Mouse (Mus musculus) hindlimb bud, embryonic 11.5 days (tissue): ENCODE measurements around the gene Scnn1g.

ENCODE experiments used
- DNase-seq: peaks from one replicate; pipeline ENCODE4 v3.0.0-alpha.2; 2012; ENCODE audit warnings: low read depth, low spot score; ENCODE audit errors: extremely low spot score

Scnn1g gene

GRCm38 (mm10) chr7:121768983-121769382 is 34.7 kb downstream of the Scnn1g start:
- DNase-seq = no peak

GRCm38 (mm10) chr7:121778553-121778952 is 44.3 kb downstream of the Scnn1g start:
- DNase-seq = no peak

DNA sequence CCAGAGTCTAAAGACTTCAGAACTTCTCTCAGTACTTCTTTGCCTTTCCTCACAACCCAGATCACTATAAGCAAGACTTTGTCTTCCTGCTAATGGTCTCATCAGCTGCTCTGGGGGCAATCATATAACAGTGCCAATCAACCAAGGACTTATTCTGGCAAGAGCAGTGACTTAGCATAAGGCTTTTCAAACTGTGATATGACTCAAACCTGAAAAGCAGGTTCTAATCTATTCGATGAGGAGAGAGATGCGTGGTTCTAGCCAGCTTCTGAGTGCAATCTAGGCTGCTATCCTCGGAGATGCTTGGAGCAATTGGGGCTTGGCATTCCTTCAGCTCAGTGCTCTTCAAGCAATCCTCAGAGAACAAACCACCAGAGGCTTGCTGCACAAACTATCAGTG is 44.7 kb downstream of the Scnn1g start:
- DNase-seq = no peak

- DNase-seq = no peak
Measured at GRCm38 (mm10) chr7:121779409-121779808, 45.1 kb downstream of the Scnn1g start.

DNA sequence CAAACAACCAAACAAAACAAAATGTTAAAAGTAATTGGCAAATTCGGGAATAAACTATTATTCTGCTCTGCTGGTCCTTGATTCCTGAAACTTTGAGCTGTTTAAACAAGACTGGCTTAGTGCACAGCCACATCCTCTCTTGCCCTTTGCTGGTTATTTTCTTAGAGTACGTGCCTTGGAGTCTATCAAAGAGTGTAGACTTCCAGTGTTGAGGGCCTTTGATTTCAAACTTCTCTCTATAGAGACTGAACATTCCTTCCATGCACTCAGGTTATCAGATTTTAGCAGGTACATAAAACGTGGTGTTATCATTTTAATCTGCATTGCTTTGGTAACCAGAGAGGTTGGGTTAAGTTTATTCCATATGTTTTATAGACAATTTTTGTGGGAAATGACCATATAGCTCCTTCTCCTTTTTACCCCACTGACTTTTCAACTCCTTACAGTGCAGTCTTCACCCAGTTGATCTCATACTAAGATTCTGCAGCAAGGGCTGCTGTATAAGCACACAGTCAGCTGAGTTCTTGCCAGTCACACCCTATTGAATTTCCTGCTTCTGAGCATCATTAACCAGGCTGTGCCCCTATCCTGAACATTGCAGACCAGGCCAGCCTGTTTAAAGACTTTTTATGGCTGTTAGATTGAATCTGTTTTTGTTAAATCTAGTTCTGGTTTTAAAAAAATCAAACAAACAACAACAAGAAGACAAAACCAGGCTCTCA is 48.1 kb downstream of the Scnn1g start:
- DNase-seq = no peak

DNA sequence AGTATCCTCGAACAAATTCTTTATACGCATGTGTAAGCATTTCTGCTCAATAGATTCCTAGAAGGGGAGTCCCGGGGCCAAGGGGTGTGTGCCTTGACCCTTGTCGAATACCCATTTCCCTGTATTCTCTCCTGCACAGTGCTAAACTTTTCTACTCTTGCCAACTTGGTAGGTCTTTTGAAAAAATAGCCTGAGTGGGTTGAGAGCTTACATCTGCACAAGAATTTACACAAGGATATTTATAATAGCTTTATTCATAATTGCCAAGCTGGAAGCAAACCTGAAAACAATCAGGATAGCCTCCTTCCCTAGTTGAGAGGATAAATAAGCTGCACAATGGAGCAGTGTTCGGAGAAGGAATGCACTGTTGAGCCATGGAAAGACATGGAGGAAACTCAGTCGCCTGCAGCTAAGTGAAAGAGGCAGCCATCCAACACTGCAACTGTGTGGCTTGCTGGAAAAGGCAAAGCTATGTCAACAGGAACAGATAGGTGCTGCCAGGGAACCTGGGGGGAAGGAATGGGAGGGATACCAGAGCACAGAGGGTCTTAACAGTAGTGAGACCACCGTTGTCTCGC is 51.5 kb downstream of the Scnn1g start:
- DNase-seq = no peak

- no peak for DNase-seq
Measured at GRCm38 (mm10) chr7:121797781-121798180, 63.5 kb downstream of the Scnn1g start.

DNA sequence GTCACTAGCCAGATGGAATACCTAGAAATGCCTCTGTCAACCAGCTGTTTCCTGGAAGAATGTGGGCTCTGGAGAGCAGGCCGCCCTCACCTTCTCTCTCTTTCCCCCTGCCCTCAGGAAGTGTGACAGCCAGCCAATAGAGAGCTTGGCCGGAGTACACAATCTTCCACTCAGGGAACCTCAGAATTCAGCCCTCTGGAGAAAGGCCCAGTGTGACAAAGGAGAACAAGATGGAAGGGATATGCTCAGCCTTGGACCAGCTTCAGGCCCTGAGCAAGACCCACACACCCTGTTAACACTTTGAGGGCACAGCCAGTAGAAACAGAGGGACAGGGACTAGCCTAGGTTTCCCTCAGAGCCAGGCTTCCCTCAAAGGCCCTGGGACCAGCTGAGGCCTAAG is 68.2 kb downstream of the Scnn1g start:
- no peak for DNase-seq

DNA sequence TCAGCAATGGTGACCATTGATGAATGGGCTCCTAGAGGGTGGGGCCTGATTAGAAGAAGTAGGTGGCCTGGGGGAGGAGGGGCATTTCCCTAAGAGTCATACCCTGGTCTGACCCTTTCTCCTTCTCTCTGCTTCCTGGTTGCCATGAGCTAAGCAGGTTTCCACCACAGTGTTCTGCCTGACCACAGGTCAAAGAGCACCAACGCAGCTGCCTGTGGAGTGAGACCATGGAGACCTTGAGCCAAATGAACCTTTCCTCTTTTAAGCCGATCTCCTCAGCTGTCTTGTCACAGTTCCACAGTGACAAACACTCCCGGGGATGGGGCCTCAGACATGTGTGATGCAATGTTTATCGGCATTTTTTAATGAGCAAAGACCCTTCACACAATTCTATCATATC is 68.7 kb downstream of the Scnn1g start:
- DNase-seq = no peak

DNA sequence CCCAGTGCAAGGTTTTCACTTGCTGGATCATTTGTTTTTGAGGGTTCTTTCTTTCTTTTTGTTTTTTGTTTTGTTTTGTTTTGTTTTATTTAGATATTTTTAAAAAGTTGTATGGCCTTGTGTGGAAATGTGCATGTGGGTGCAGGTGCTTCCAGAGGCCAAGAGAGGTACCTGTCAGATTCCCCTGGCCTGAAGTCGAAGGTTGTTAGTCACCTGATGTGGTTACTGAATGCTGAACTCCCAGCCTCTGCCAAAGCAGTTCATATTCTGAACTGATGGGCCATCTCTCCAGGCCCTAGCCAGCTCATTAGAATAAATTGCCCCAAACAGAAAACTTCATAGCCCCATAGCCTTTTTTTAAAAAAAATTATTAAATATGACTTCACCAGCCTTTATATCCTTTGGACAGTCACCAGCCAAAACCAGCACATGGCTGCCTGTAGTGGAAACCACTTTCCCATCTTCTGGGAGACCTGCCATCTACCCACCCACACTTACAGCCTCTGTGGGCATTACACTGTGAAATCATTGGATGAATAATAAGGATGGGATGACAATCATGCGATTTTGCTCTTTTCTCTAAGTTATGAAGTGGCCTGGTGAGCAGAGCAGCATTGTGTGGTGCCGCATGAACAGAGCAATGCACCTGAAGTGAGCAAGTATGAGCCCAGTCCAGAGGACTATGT is 71.7 kb downstream of the Scnn1g start:
- DNase-seq = no peak

GRCm38 (mm10) chr7:121807726-121808580 is 73.7 kb downstream of the Scnn1g start:
- no peak for DNase-seq
